Mouse (Mus musculus) T-cell, adult 2 months (primary cell): ENCODE measurements around the gene C1qtnf9.
A peak's percentile ranks its signal among the peaks of the same experiment; 100 is the strongest.

ENCODE experiments used
- DNase-seq: peaks from one replicate; pipeline ENCODE4 v3.0.0; 2022; ENCODE audit warnings: low spot score

Gene C1qtnf9

GRCm38 (mm10) chr14:60790103-60790502, 22.2 kb downstream of the C1qtnf9 start:
- DNase-seq: peak; percentile 49

GRCm38 (mm10) chr14:60796600-60797322, 28.8 kb downstream of the C1qtnf9 start:
- DNase-seq: no peak

- DNase-seq: no peak
Observed at GRCm38 (mm10) chr14:60797596-60797995, 29.7 kb downstream of the C1qtnf9 start.

- no peak for DNase-seq
Observed at GRCm38 (mm10) chr14:60798721-60799120, 30.8 kb downstream of the C1qtnf9 start.

GRCm38 (mm10) chr14:60799762-60800728, 32.1 kb downstream of the C1qtnf9 start:
- DNase-seq: peak; percentile 19

- DNase-seq: no peak
Observed at GRCm38 (mm10) chr14:60802026-60802425, 34.1 kb downstream of the C1qtnf9 start.

GRCm38 (mm10) chr14:60804978-60805377, 37.0 kb downstream of the C1qtnf9 start:
- DNase-seq: no peak

GRCm38 (mm10) chr14:60805871-60806270, 37.9 kb downstream of the C1qtnf9 start:
- DNase-seq: no peak

GRCm38 (mm10) chr14:60806891-60807344, 39.0 kb downstream of the C1qtnf9 start:
- no peak for DNase-seq

GRCm38 (mm10) chr14:60809881-60810280, 41.9 kb downstream of the C1qtnf9 start:
- DNase-seq: no peak

GRCm38 (mm10) chr14:60811547-60811946, 43.6 kb downstream of the C1qtnf9 start:
- DNase-seq: no peak

- no peak for DNase-seq
Observed at GRCm38 (mm10) chr14:60815098-60815497, 47.2 kb downstream of the C1qtnf9 start.

- no peak for DNase-seq
Observed at GRCm38 (mm10) chr14:60818045-60818444, 50.1 kb downstream of the C1qtnf9 start.

GRCm38 (mm10) chr14:60830096-60830495, 62.2 kb downstream of the C1qtnf9 start:
- no peak for DNase-seq
